Mouse (Mus musculus): Measurements from ENCODE around the gene Zfp398.

The Zfp398 gene

DNA sequence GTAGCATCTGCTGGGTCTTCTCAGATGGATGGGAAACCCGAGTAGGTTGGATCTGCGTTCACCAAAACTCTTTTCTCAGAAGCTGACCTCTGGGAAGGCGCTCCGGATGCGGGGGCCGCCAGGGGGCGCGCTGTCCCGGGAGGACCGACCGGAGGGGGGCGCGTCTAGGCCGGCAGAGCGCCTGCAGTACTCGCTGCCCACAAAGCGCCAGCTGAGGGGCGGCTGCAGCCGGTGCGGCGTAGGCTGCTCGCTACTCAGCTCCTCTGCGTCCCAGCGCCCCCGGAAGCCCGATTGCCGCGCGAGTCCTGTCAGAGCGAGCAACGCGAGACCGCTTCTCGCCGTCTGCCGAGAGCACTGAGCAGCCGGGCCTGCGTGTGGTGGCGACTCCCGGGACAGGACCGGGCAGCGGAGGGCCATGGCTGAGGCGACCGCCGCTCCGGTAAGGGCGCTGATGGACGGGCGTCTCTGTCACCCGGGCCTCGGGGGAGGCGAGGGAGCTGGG, at the start of gene Zfp398:
TSS of gene Zfp398 (plus strand) at position 180 of the 502 bp plus-strand sequence.
- in situ Hi-C loops (cut with MboI; ENCODE audit: low pct_unique_long_range_greater_than_20kb in 1 of 2, low sequenced_read_pairs in 2 of 2, unreplicated experiment in 1 of 2): no loop called here

DNA sequence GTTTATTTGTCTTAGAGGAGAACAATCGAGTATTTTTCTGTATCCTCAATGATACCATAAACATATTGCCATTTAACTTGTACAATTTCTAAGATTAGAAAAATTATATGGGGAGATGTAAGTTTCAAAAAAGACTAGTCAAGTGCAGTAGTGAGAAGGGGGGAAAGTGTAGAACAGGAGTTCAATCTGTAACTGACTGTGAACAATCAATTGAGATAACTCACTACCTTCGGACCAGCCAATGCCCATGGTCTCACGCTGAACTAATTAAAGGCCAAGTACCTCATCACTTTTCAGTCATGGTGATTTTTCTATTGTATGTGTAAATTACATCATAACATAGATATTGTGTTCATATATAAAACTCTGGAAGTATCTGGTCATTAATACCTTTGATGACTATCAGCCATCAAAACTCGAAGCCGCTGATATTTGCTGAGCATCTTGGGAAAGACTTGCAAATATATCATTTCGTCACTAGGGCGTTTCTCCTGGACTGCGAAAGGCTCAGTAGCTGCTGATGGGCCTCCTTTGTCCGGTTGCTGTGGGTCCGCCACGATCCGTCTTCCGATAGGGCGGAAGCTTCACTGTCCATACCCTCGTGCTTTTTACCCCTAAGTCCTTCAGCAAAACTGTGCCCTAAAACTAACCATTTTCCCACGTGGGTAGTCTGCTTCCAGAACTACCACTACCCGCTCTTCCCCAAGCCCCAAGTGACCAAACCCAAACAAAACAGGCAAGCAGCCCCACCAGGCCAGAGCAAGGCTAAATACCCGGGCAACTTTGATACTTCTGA, 47.3 kb upstream of the Zfp398 start:
- in situ Hi-C loops (cut with MboI; ENCODE audit: low pct_unique_long_range_greater_than_20kb in 1 of 2, low sequenced_read_pairs in 2 of 2, unreplicated experiment in 1 of 2): no loop called here

DNA sequence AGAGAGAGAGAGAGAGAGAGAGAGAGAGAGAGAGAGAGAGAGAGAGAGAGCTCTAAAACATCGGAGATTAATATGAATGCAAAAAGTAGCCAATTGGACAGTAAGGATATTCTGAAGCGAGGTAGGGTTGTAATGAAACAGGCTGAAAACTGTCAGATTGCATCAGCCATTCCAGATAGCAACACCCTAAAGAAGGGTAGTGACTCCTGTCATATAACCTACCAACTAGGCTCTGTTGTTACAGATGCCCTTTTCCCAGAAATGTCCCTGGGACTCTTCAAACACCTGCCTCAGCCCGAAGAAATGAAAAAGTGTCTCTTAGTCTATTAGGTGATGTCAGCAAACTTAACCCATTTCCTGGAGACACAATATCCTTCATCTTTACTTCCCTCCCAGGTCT, 46.6 kb upstream of the Zfp398 start:
- in situ Hi-C loops (cut with MboI; ENCODE audit: low pct_unique_long_range_greater_than_20kb in 1 of 2, low sequenced_read_pairs in 2 of 2, unreplicated experiment in 1 of 2): no loop called here

DNA sequence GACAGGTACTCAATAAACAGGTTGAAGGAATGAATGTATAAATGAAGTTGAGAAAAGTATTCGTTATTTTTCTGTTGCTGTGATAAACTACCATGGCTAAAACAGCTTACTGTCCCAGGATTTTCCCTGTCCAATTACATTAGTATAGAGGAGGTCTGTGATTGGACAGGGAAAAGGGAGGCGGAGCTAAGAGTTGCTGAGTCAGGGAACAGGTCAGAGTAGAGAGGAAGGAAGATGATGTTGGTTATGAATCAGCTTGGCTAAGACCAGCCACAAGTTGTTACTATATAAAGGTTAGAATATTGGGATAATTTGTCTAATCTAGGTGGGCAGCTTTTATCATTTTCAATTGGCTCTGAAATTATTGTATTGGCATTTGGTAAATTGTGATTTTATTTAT, 44.7 kb upstream of the Zfp398 start:
- in situ Hi-C loops (cut with MboI; ENCODE audit: low pct_unique_long_range_greater_than_20kb in 1 of 2, low sequenced_read_pairs in 2 of 2, unreplicated experiment in 1 of 2): no loop called here

DNA sequence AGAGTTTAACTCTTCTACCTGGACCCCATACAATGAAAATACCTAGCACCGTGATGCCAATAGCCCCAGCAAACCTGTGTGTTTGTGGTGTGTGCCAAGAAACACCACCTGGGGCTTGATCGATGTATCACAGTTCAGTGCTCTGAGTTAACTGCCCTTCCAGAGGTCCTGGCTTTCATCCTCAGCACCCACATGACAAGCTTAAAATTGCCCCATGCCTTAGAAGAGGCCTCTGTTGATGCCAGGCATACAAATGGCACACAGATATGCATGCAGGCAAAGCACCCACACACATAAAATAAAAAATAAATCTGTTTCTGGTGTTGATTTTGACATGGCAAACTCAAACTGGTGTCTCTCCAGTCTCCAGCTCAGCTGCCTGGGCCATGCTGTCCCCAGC, 42.9 kb upstream of the Zfp398 start:
- in situ Hi-C loops (cut with MboI; ENCODE audit: low pct_unique_long_range_greater_than_20kb in 1 of 2, low sequenced_read_pairs in 2 of 2, unreplicated experiment in 1 of 2): no loop called here

DNA sequence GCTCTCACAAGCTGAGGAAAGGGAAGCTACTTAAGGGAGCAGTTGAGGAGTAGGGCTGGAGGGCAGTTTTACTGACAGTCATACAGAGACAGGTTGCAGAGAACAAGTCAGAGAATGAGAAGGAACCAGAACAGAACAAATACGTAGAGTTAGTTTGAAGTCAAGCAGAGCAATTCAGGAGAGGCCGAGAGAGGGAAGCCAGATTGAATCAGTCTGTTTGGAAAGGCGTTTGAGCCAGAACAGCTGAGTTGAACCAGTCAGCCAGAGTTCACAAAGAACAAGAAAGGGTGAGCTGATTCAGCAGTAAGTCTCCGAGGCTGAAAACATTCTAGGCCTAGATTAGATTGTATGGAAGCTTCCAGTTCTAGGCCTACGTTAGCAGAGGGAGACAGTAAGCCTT, 42.2 kb upstream of the Zfp398 start:
- in situ Hi-C loops (cut with MboI; ENCODE audit: low pct_unique_long_range_greater_than_20kb in 1 of 2, low sequenced_read_pairs in 2 of 2, unreplicated experiment in 1 of 2): no loop called here

DNA sequence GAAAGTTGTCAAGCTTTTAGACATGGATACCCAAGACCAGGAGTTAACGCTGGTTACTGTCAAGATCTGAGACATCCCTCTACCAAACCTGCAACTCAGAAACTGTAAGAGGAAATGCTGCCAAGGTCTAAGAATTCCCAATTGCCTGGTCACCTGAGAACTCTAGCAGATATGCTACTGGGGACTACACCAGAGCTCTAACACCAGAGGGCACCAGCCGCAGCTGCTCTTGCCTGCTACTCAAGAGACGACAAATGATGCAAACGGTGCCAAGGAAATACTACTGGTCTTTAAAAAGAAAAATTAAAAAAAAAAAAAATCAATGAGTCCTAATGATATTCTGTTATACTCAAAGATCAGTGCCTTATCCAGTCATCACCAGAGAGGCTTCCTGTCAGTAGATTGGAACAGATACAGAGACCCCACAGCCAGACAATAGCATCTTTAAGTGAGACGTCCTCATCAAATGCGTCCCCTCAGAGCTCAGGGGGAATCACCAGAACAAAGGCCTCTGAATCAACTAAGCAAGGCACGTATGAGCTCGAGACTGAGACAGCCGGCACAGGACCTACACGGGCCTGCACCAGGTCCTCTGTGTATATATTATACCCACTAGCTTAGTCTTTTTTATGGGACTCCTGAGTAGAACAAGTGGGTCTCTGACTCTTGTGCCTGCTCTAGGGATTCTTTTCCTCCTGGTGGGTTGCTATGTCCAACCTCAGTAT, 41.2 kb upstream of the Zfp398 start:
- in situ Hi-C loops (cut with MboI; ENCODE audit: low pct_unique_long_range_greater_than_20kb in 1 of 2, low sequenced_read_pairs in 2 of 2, unreplicated experiment in 1 of 2): no loop called here

DNA sequence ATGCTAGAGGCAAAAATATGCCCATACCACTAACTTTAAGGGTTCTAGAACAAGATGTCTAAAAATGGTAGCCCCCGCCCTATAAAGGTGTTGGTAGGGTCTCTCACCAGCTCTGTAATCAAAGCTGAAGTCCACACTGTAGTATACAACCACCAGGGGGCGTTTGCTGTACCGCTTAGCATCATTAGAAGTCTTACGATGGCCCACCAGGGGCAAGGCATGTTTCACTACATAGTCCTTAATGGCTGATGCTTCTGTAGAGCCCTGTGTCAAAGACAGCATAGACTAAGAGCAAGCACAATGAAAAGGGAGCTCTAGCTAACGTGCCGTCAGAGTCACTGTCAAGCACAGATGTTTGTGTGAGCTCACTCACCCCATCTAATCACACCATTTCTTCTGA, 36.4 kb upstream of the Zfp398 start:
- in situ Hi-C loops (cut with MboI; ENCODE audit: low pct_unique_long_range_greater_than_20kb in 1 of 2, low sequenced_read_pairs in 2 of 2, unreplicated experiment in 1 of 2): no loop called here

DNA sequence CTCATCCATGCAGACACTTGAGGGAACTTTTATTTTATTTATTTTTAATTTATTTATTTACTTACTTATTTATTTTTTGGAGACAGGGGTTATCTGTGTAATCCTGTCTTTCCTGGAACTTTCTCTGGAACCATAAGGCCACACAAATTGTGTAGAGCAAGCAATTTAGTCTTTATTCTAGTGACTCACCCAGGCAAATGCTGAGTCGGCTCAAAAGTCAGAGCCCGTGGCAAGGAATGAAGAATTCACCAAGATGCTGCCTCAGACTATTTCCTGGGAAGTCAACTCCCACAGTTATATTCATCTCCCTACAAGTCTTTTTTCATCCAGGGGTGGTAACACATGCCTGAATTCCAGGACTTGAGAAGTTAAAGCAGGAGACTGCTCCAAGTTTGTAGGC, 29.9 kb upstream of the Zfp398 start:
- in situ Hi-C loops (cut with MboI; ENCODE audit: low pct_unique_long_range_greater_than_20kb in 1 of 2, low sequenced_read_pairs in 2 of 2, unreplicated experiment in 1 of 2): no loop called here

DNA sequence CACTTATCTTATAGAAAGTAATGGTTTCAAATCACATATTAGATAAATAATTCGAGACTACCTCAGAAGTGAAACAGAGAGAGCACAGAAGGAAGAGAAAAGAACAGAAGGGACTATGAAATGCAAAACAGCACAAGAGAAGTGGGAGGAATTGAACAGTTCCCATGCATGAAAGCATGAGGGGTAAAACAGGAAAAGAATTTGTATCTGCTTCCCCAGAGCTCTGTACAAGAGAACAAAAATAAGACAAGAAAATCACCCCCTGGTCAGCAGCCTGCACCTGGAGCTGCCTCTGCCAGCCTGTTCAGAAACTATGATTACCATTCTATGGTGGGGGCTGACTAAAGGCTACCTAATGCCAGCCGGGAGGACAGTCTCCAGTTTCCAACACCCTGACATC, 28.0 kb upstream of the Zfp398 start:
- in situ Hi-C loops (cut with MboI; ENCODE audit: low pct_unique_long_range_greater_than_20kb in 1 of 2, low sequenced_read_pairs in 2 of 2, unreplicated experiment in 1 of 2): no loop called here

DNA sequence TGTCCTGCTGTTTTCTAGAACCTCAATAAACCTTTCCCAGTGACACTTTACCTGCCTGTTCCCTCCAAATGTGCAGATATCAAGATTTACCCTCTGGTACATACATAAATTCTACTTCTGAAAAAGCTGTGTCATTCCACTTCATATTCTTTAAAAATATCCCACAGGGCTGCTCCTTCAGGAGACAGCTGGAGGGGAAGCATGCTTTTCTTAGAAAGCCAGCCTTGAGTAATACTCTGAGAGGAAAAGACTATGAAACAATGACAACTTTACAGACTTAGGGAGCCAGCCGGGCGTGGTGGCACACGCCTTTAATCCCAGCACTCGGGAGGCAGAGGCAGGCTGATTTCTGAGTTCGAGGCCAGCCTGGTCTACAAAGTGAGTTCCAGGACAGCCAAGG, 26.9 kb upstream of the Zfp398 start:
- in situ Hi-C loops (cut with MboI; ENCODE audit: low pct_unique_long_range_greater_than_20kb in 1 of 2, low sequenced_read_pairs in 2 of 2, unreplicated experiment in 1 of 2): no loop called here

DNA sequence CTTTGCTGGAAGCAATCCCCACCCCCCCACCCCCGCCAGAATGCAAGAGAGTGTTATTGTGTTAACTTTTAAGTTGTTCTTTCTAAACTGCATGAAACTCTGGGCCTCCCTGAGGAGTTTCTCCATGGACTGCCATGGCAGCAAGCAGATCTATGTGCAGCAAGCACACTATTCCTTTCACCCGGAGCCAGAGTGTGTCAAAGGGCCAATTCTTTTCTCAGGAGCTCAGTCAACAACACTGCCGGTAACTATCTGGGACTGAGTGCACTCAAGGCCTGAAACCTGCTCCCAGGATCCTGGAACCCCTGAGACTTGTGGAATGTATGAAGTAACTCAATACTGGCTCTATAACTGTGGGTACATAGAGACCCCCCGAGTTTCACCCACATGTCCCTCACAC, 26.4 kb upstream of the Zfp398 start:
- in situ Hi-C loops (cut with MboI; ENCODE audit: low pct_unique_long_range_greater_than_20kb in 1 of 2, low sequenced_read_pairs in 2 of 2, unreplicated experiment in 1 of 2): no loop called here

DNA sequence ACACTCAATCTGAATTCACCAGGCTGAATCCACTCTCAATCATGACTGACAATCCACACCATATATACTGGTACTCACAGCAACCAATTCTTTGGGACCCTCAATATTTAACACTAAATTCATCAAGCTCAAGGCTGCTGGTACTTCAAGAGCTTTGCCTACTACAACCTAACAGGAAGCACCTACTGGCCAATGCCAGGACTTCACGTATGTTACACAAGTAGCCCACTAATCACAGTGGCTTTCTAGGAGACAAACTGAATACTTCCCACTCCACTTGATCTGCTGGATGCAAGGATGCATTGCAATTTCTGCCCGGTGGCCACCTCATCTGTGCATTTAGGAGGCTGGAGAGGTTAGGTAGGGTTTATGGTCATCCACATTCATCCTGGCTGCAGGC, 25.3 kb upstream of the Zfp398 start:
- in situ Hi-C loops (cut with MboI; ENCODE audit: low pct_unique_long_range_greater_than_20kb in 1 of 2, low sequenced_read_pairs in 2 of 2, unreplicated experiment in 1 of 2): no loop called here

DNA sequence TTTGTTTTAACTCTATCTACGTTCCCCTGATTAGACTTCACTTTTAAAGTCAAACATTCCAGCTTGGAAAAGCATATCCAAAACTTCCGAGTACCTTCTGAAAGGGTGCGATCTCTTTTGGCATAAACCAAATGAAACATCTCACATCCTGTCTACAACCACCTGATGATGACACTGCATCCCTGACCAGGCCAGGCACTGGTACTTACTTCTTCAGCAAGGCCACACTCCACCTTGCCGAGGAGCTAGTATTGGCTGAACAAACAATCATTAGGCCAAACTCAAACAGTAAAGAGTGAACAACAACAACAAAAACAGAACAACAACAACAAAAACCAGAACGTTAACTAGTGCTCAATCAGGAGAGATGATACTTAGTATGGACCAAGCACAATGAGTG, 24.1 kb upstream of the Zfp398 start:
- in situ Hi-C loops (cut with MboI; ENCODE audit: low pct_unique_long_range_greater_than_20kb in 1 of 2, low sequenced_read_pairs in 2 of 2, unreplicated experiment in 1 of 2): no loop called here

DNA sequence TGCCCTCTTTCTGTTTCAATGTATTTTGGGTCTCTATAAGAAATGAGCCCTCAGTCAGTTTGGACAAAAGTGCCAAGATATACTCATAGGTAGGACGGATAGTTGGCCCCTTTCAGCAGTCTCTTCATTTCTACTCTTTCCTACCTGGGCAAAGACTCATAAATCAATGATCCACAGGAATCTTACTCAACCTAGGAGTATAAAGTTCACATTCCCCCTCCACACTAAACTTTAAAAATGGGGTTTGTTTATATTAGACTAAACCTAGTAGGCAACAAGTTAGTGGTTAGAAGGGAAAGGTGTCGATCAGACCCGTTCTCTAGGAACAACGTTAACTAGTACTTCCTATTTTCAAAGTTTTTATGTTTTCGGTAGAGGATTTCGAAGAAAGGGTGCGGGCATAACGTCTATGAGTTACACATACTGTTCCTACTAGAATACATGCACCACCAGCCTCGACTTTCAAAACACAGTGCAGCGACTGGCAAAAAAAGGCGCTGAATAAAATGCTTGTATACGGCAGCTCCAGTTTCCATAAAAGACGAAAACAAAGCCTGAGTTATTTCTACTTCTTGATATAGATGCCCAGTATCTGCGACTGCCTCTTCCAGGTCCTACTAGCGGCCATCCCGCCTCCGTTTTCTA, 23.1 kb upstream of the Zfp398 start:
- in situ Hi-C loops (cut with MboI; ENCODE audit: low pct_unique_long_range_greater_than_20kb in 1 of 2, low sequenced_read_pairs in 2 of 2, unreplicated experiment in 1 of 2): no loop called here

DNA sequence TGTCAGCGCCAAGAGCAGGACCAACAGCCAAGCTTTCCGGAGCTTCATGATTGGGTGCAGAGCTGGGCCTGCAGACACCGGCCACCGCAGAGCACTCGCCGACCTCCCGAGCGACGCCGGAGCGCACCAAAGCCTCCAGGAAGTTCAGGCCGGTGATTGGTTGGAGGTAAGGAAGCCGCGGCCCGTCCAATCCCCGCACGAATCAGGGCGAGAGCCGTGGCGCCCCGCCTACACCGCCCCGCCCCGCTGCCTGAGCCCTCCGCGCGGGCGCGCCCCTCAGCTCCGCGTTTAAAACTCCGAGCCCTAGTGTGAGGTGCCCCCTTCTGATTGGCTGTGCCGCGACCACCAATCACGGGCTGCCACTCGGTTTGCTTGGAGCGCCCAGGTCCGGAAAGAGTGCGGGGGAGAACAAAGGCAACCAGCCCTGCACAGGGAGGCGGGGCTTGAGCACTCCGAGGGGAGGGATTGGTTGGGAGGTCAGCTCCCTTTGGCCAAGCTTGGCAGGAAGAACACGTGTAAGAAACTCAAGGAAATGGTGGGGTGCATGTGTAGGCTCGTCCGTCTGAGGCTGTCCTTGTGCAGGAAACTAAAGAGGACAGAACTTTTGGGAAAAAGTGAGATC, 22.1 kb upstream of the Zfp398 start, which contains the start of gene Pdia4:
TSS of gene Pdia4 (minus strand) at position 174 of the 622 bp plus-strand sequence.
- in situ Hi-C loops (cut with MboI; ENCODE audit: low pct_unique_long_range_greater_than_20kb in 1 of 2, low sequenced_read_pairs in 2 of 2, unreplicated experiment in 1 of 2): no loop called here

DNA sequence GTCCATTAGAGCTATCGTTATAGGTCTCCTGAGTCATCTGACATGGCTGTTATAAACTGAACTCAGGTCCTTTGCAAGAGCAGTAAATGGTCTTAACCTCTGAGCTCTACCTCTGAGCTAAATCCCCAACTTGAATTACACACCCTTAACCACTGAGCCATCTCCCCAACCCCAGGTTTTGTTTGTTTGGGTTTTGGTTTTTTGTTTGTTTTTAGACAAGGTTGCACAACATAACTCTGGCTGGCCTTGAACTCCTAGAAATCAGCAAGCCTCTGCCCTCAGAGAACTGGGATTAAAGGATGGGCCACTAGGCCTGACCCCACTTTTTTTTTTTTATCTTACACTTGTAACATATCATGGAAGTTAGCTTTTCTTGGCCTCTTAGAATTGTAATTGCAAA, 19.3 kb upstream of the Zfp398 start:
- in situ Hi-C loops (cut with MboI; ENCODE audit: low pct_unique_long_range_greater_than_20kb in 1 of 2, low sequenced_read_pairs in 2 of 2, unreplicated experiment in 1 of 2): no loop called here

DNA sequence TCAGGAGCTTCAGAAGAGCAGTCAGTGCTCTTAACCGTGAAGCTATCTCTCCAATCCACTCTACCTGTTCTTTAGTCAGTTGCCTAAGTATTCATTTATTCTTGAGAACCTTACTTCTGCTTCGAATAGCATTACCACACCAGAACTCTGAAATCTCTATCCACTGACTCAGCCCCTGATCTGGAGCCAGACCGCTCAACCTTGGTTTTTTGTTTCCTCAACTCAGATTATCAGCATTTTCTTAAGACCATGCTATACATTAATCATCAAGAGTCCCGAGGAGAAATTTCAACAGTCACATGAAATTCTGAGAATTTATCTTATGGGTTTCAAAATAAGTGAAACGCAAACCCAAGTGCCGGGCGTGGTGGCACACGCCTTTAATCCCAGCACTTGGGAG, 16.7 kb upstream of the Zfp398 start:
- in situ Hi-C loops (cut with MboI; ENCODE audit: low pct_unique_long_range_greater_than_20kb in 1 of 2, low sequenced_read_pairs in 2 of 2, unreplicated experiment in 1 of 2): no loop called here
